Mouse (Mus musculus) forebrain, postnatal 0 days (tissue): Measurements from ENCODE around the gene Ampd2. TPM values are rescaled to one million over a fixed set of nuclear protein-coding genes. Genes with fewer than 3 reads are reported as not detected.

Experiments used
- ATAC-seq: fragments of 200-750 bp; cut with Nextera tagmentation; 2 replicates; pipeline ENCODE4 v1.8.0; 2017; ENCODE audit warnings: mild to moderate bottlenecking, moderate library complexity
- DNase-seq: peaks from one replicate; pipeline ENCODE4 v3.0.0-alpha.2; 2015
- H3K27ac ChIP-seq: fragments of 300-500 bp; sonication (generic); 2 replicates; pipeline ENCODE4 v1.5.1; 2014; ENCODE audit warnings: low read depth, mild to moderate bottlenecking, antibody characterized with exemption, low read length, moderate library complexity, mixed read lengths
- H3K27me3 ChIP-seq: fragments of 300-500 bp; sonication (generic); 2 replicates; pipeline ENCODE4 v1.6.1; 2014; ENCODE audit warnings: mild to moderate bottlenecking, low read length, mixed read lengths; ENCODE audit not compliant: insufficient read depth
- H3K36me3 ChIP-seq: fragments of 300-500 bp; sonication (generic); 2 replicates; pipeline ENCODE4 v1.6.1; 2014; ENCODE audit warnings: mild to moderate bottlenecking, moderate library complexity; ENCODE audit not compliant: insufficient read depth
- H3K4me1 ChIP-seq: fragments of 300-500 bp; sonication (generic); 2 replicates; pipeline ENCODE4 v1.6.1; 2014; ENCODE audit warnings: antibody characterized with exemption; ENCODE audit not compliant: insufficient read depth
- H3K4me2 ChIP-seq: fragments of 300-500 bp; sonication (generic); 2 replicates; pipeline ENCODE4 v1.6.1; 2014; ENCODE audit warnings: low read depth, mild to moderate bottlenecking, moderate library complexity
- H3K4me3 ChIP-seq: fragments of 300-500 bp; sonication (generic); 2 replicates; pipeline ENCODE4 v1.5.1; 2014; ENCODE audit warnings: low read depth, low read length, mixed read lengths
- H3K9ac ChIP-seq: fragments of 300-500 bp; sonication (generic); 2 replicates; pipeline ENCODE4 v1.6.1; 2014; ENCODE audit warnings: mild to moderate bottlenecking
- H3K9me3 ChIP-seq: fragments of 300-500 bp; sonication (generic); 2 replicates; pipeline ENCODE4 v1.6.1; 2016; ENCODE audit warnings: low read length
- CTCF ChIP-seq: sonication (generic); IDR thresholded peaks from 2 replicates; pipeline ENCODE4 v1.5.1; 2016; ENCODE audit warnings: antibody characterized with exemption, control low read depth, low read depth
- WGBS: fragments of 180-500 bp; shearing (Covaris S2); extraction: QIAGEN DNeasy Blood & Tissue Kit; methylation state at CpG from one replicate; pipeline ENCODE4 v1.1.7; 2014; 5-methylcytosine and 5-hydroxymethylcytosine counted together
- polyA plus RNA-seq: library from polyadenylated mRNA; unstranded; fragments of >200 nt; fragmentation: Nextera tagmentation; extraction: Ambion mirVana; gene quantifications from 2 replicates; pipeline ENCODE4 v1.2.1, GENCODE M21; 2015
- total RNA-seq: library from RNA; depleted of rRNA; stranded (reverse); fragments of >200 nt; gene quantifications from 2 replicates; pipeline ENCODE4 v1.2.3, GENCODE M21; 2014; rRNA removed

Gene Ampd2
- total RNA-seq (46.6 and 48.7 TPM in 2 replicates), polyA plus RNA-seq (38.8 and 47.0 TPM in 2 replicates)

GRCm38 (mm10) chr3:108086470-108086979, at the start of gene Ampd2:
Ampd2 (minus strand) TSS chr3:108086651.
- H3K4me3 ChIP-seq = peak within 1 kb of the TSS; percentile 50
- H3K27ac ChIP-seq = peak within 1 kb of the TSS; percentile 80
- H3K4me1 ChIP-seq = peaks cover 26% of the 10 kb centered on the region
- WGBS = 4% methylated on average over 29 of the region's 29 CpGs
- ATAC-seq = no peak
- no peaks in the 10 kb centered on the region for H3K9me3 ChIP-seq
- H3K4me2 ChIP-seq = peak within 1 kb of the TSS; percentile 100
- H3K36me3 ChIP-seq = no peaks in the 10 kb centered on the region
- peak within 1 kb of the TSS; percentile 75 for H3K9ac ChIP-seq
- no peaks in the 10 kb centered on the region for H3K27me3 ChIP-seq
- no peak for DNase-seq
- TF ChIP-seq CTCF = no peak

GRCm38 (mm10) chr3:108134701-108135100, 48.2 kb upstream of the Ampd2 start:
- Histone ChIP-seq H3K9me3 (no peaks in the 10 kb centered on the region), H3K4me3 (no peak overlapping the region), H3K27ac (0 out of 2 replicates have a peak overlapping the region, but pooled peaks have one; percentile 21), H3K36me3 (no peaks in the 10 kb centered on the region), H3K4me2 (no peak overlapping the region), H3K4me1 (no peaks in the 10 kb centered on the region), H3K9ac (no peak overlapping the region), H3K27me3 (no peaks in the 10 kb centered on the region)
- peak; percentile 78 for ATAC-seq
- TF ChIP-seq CTCF = no peak
- 65% methylated on average over 11 of the region's 11 CpGs for WGBS
- peak; percentile 56 for DNase-seq

DNA sequence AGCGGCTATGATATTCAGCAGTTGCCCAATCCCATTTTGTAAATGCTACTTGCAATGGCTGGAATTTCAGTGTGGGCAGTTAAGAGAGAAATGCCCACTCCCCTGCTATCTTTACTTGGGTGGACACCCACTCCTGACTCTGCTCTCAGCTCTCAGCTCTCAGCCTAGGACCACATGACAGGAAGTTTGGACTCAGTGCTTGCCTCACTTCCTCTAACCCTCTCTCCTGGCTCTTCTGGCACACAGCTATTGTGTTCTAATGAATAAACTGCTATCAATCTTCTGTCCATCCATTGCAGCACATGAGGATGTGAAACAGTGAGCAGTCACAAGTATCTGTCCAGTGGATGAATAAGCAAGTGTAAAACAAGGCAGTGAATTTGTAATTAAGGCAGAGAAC, 46.0 kb upstream of the Ampd2 start:
- ATAC-seq (no peak), DNase-seq (no peak)
- Histone ChIP-seq H3K27me3 (no peaks in the 10 kb centered on the region), H3K4me3 (no peak overlapping the region), H3K4me1 (no peaks in the 10 kb centered on the region), H3K27ac (no peak overlapping the region), H3K4me2 (no peak overlapping the region), H3K9me3 (no peaks in the 10 kb centered on the region), H3K9ac (no peak overlapping the region), H3K36me3 (no peaks in the 10 kb centered on the region)
- 79% methylated on average over 1 of the region's 1 CpGs for WGBS
- no peak for TF ChIP-seq CTCF

GRCm38 (mm10) chr3:108131821-108132220, 45.4 kb upstream of the Ampd2 start:
- WGBS = 87% methylated on average over 1 of the region's 1 CpGs

GRCm38 (mm10) chr3:108131216-108131615, 44.8 kb upstream of the Ampd2 start:
- no peaks in the 10 kb centered on the region for H3K4me1 ChIP-seq
- no peak overlapping the region for H3K4me2 ChIP-seq
- H3K4me3 ChIP-seq = no peak overlapping the region
- no peak overlapping the region for H3K9ac ChIP-seq
- 95% methylated on average over 5 of the region's 5 CpGs for WGBS
- H3K27ac ChIP-seq = no peak overlapping the region
- H3K9me3 ChIP-seq = no peaks in the 10 kb centered on the region
- no peak for TF ChIP-seq CTCF
- no peaks in the 10 kb centered on the region for H3K27me3 ChIP-seq
- no peak for DNase-seq
- no peaks in the 10 kb centered on the region for H3K36me3 ChIP-seq
- ATAC-seq = no peak

More at GRCm38 (mm10) chr3:108131821-108132220, 45.4 kb upstream of the Ampd2 start:
- Histone ChIP-seq H3K27me3 (no peaks in the 10 kb centered on the region), H3K9ac (no peak overlapping the region), H3K27ac (no peak overlapping the region), H3K9me3 (no peaks in the 10 kb centered on the region), H3K36me3 (no peaks in the 10 kb centered on the region), H3K4me3 (no peak overlapping the region), H3K4me1 (no peaks in the 10 kb centered on the region), H3K4me2 (no peak overlapping the region)
- no peak for TF ChIP-seq CTCF
- no peak for ATAC-seq
- DNase-seq = no peak

DNA sequence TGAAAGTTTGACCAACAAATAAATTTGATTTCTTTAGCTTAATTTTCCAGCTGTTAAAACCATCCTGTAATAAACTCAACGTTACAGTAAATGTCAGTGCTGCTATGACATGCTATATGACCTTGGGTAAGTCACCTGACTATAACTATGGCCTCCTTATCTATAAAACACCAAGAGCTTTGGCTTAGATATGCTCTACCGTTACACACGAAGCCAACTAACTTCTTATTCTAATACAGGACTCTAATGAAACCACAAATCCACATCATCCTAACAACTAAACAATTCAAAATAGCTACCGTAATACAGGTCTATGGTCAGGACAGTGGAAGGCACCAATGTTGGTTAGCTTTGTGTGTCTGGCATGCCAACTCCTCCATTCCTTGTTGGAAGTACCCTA, 43.4 kb upstream of the Ampd2 start:
- no peak for ATAC-seq
- Histone ChIP-seq H3K27me3 (no peaks in the 10 kb centered on the region), H3K27ac (no peak overlapping the region), H3K4me3 (no peak overlapping the region), H3K4me1 (no peaks in the 10 kb centered on the region), H3K4me2 (no peak overlapping the region), H3K36me3 (no peaks in the 10 kb centered on the region), H3K9ac (no peak overlapping the region), H3K9me3 (no peaks in the 10 kb centered on the region)
- DNase-seq = no peak
- 95% methylated on average over 4 of the region's 4 CpGs for WGBS
- TF ChIP-seq CTCF = no peak

GRCm38 (mm10) chr3:108129367-108129766, 42.9 kb upstream of the Ampd2 start:
- H3K4me3 ChIP-seq = no peak overlapping the region
- no peak for TF ChIP-seq CTCF
- no peaks in the 10 kb centered on the region for H3K9me3 ChIP-seq
- H3K27ac ChIP-seq = no peak overlapping the region
- ATAC-seq (no peak), DNase-seq (no peak)
- H3K27me3 ChIP-seq = no peaks in the 10 kb centered on the region
- H3K4me1 ChIP-seq = no peaks in the 10 kb centered on the region
- H3K9ac ChIP-seq = no peak overlapping the region
- H3K4me2 ChIP-seq = no peak overlapping the region
- WGBS = 91% methylated on average over 4 of the region's 4 CpGs
- no peaks in the 10 kb centered on the region for H3K36me3 ChIP-seq
